Mouse (Mus musculus) embryonic facial prominence, embryonic 15.5 days (tissue): ENCODE data around the gene Plcl1. TPM values are rescaled to one million over a fixed set of nuclear protein-coding genes. Genes with fewer than 3 reads are reported as not detected.
A peak's percentile ranks its signal among the peaks of the same experiment; 100 is the strongest.
"Not testable (repeated sequence)": the region's sequence is repeated elsewhere in the genome, so short reads cannot be mapped to it uniquely, and the experiment has no call there.

Source experiments
- ATAC-seq: fragments of 200-750 bp; cut with Nextera tagmentation; 2 replicates; pipeline ENCODE4 v1.8.0; 2017; ENCODE audit warnings: low read depth, moderate TSS enrichment; ENCODE audit not compliant: insufficient number of reproducible peaks, low FRiP score, low TSS enrichment
- H3K27ac ChIP-seq: fragments of 300-500 bp; sonication (generic); replicated peaks from 2 replicates; pipeline ENCODE4 v1.5.1; 2015; ENCODE audit warnings: mild to moderate bottlenecking, inconsistent platforms
- H3K27me3 ChIP-seq: fragments of 300-500 bp; sonication (generic); 2 replicates; pipeline ENCODE4 v1.6.1; 2015; ENCODE audit warnings: inconsistent platforms
- H3K36me3 ChIP-seq: fragments of 300-500 bp; sonication (generic); 2 replicates; pipeline ENCODE4 v1.6.1; 2015; ENCODE audit warnings: mild to moderate bottlenecking, inconsistent platforms
- H3K4me1 ChIP-seq: fragments of 300-500 bp; sonication (generic); 2 replicates; pipeline ENCODE4 v1.6.1; 2015; ENCODE audit warnings: inconsistent platforms
- H3K4me2 ChIP-seq: fragments of 300-500 bp; sonication (generic); replicated peaks from 2 replicates; pipeline ENCODE4 v1.6.1; 2015; ENCODE audit warnings: mild to moderate bottlenecking, inconsistent platforms
- H3K4me3 ChIP-seq: fragments of 300-500 bp; sonication (generic); replicated peaks from 2 replicates; pipeline ENCODE4 v1.5.1; 2015; ENCODE audit warnings: mild to moderate bottlenecking, inconsistent platforms
- H3K9ac ChIP-seq: fragments of 300-500 bp; sonication (generic); 2 replicates; pipeline ENCODE4 v1.6.1; 2015; ENCODE audit warnings: inconsistent platforms
- H3K9me3 ChIP-seq: fragments of 300-500 bp; sonication (generic); replicated peaks from 2 replicates; pipeline ENCODE4 v1.6.1; 2016; ENCODE audit warnings: inconsistent platforms
- WGBS: fragments of 180-500 bp; shearing (Covaris S2); methylation state at CpG from one replicate; pipeline ENCODE4 v1.1.7; 2015; 5-methylcytosine and 5-hydroxymethylcytosine counted together
- polyA plus RNA-seq: library from polyadenylated mRNA; unstranded; fragments of >200 nt; fragmentation: Nextera tagmentation; extraction: Ambion mirVana; gene quantifications from 2 replicates; pipeline ENCODE4 v1.2.1, GENCODE M21; 2015

Gene Plcl1
- polyA plus RNA-seq, 1 experiment from 2014 or later = 2.2 TPM

DNA sequence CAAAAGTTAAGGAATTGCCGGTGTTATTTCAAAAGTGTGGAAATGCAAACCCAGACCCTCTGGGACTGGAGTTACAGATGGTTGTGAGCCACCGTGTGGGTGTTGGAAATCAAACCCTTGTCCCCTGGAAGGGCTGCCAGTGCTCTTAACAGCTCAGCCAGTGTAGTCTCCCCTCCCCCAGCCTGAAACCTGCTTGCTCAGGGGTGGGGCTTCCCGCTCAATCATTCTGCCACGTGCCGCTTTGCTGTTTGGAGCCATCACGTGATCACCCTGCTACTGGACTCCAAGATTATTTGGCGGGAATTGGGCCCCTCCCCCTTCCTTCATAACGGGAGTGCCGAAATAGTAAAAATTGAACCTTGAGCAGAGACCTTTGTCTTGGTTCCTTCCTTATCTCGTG lies 81.7 kb downstream of the Plcl1 start:
- ATAC-seq, H3K4me2 ChIP-seq, H3K9me3 ChIP-seq, H3K27me3 ChIP-seq, H3K27ac ChIP-seq, H3K4me3 ChIP-seq, H3K36me3 ChIP-seq, H3K4me1 ChIP-seq, H3K9ac ChIP-seq: not testable (repeated sequence)
- WGBS = 78% methylated on average over 10 of the region's 10 CpGs

DNA sequence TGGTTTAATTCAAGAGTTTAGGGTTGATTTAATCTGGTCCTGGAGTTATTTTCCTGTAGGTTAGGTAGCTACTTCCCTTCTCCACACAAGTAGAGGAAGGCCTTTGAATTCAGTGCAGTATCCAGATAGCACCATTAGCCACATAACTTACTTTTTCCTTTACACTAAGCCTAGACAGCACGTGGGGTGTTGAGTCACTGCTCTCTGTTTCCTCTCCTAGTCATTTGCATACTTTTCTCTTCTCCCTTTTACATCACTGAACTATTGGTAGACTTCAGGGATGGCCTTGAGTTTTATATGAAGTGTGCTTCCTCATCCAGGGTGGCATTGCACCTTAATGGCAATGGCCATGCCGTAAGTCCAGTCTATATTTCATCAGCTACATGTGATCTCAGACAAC lies 82.5 kb downstream of the Plcl1 start:
- Histone ChIP-seq H3K4me1 (no peaks in the 10 kb centered on the region), H3K4me2 (no peak overlapping the region), H3K9ac (no peak overlapping the region), H3K9me3 (no peaks in the 10 kb centered on the region), H3K27ac (no peak overlapping the region), H3K27me3 (no peaks in the 10 kb centered on the region), H3K4me3 (no peak overlapping the region), H3K36me3 (no peaks in the 10 kb centered on the region)
- 85% methylated on average over 2 of the region's 2 CpGs for WGBS
- ATAC-seq = no peak

DNA sequence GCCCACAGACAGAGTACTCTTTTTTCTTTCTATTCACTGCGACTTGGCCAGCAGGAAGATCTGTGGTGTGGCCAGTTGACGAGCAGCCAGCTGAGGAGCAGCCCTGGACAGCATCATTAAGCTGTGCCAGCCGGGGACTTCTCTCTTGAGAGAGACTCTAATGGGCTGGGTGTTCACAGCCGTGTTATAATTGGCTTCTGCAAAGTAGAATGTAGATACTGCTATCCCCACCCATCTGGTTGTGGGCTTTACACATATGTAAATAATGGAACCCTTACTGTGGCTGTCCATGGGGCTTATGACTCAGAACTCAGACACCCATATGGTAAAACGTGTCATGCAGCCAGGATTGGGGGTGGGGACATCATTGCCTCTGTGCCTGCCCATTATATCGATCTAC lies 83.6 kb downstream of the Plcl1 start:
- ATAC-seq = no peak
- no peak overlapping the region for H3K9ac ChIP-seq
- no peak overlapping the region for H3K4me2 ChIP-seq
- H3K4me3 ChIP-seq = no peak overlapping the region
- no peaks in the 10 kb centered on the region for H3K27me3 ChIP-seq
- WGBS = 42% methylated on average over 6 of the region's 6 CpGs
- H3K9me3 ChIP-seq = no peaks in the 10 kb centered on the region
- no peaks in the 10 kb centered on the region for H3K4me1 ChIP-seq
- no peaks in the 10 kb centered on the region for H3K36me3 ChIP-seq
- no peak overlapping the region for H3K27ac ChIP-seq

DNA sequence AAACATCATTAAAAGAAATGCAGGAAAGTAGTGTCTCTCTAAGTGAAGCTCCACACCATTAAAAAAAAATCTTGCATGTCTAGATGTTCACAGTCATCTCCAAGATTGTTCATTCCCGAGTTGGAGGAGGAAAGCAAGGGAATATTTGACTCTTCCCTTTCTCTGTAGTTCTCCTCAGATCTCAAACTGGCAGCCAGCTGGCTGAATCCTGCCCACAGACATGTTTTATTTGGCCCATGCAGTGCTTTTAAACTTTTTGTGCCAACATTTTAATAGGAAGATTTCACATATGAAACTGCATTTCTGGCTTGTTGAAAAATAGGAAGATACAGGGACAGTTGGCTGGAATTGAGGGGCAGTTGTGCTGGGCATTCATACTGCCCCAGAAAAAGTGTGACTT lies 94.2 kb downstream of the Plcl1 start:
- 36% methylated on average over 1 of the region's 1 CpGs for WGBS
- Histone ChIP-seq H3K27me3 (no peaks in the 10 kb centered on the region), H3K4me1 (0 out of 2 replicates have a peak, but pooled peaks cover 4% of the 10 kb centered on the region), H3K9me3 (no peaks in the 10 kb centered on the region), H3K27ac (no peak overlapping the region), H3K4me3 (no peak overlapping the region), H3K36me3 (no peaks in the 10 kb centered on the region), H3K9ac (no peak overlapping the region), H3K4me2 (no peak overlapping the region)
- ATAC-seq = no peak

DNA sequence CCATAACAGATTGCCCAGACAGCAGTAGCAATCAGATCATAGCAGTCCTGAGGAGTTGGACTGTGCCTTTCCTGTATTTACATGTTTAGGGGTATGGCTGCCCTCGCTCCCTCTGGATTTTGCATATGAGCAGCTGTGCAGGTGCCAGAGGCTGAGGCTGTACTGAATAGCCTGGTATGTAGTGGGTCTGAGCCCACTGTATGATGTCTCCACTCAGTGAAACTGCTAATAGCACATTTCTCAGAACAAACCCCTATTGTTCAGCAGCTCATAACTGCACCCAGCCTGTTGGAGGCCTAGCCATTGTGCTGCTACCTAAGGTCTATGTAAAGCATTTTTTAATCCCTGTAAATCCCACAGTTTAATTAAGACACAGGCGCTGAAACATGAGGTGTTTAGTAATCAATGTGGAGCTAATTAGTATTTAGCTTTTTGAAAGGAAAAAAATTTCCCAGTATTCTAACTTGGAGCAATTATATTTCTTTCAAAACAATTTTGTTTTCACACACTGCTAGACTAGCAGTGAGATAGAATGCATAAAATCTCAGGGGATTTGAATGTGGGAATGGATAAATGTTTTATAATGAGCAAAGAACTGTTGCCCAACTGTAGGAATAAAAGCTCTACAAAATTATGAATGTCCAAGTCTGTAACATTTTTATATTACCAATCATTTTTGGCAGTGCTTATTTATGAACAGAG lies 95.4 kb downstream of the Plcl1 start:
- no peak overlapping the region for H3K4me3 ChIP-seq
- 0 out of 2 replicates have a peak, but pooled peaks have one; percentile 65 for ATAC-seq
- no peaks in the 10 kb centered on the region for H3K9me3 ChIP-seq
- 73% methylated on average over 2 of the region's 2 CpGs for WGBS
- H3K36me3 ChIP-seq = no peaks in the 10 kb centered on the region
- no peaks in the 10 kb centered on the region for H3K27me3 ChIP-seq
- no peak overlapping the region for H3K9ac ChIP-seq
- no peak overlapping the region for H3K27ac ChIP-seq
- 0 out of 2 replicates have a peak, but pooled peaks cover 4% of the 10 kb centered on the region for H3K4me1 ChIP-seq
- H3K4me2 ChIP-seq = no peak overlapping the region

DNA sequence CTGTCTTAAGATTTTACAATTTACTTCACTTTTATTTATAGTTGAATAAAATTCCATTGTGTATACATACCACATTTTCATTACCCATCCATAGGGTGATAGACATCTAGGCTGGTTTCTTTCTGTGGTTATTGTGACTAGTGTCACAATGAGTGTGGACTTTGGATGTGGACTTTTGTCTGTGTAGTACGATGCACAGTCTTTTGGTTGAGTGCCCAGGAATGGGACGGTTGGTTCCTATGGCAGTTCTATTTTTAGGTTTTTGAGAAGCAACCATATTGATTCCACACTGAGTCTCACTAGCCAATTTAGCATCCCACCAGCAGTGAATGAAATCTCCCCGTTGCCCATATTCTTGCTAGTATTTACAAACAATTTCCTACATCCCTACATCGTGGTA lies 100.1 kb downstream of the Plcl1 start:
- ATAC-seq = no peak
- 67% methylated on average over 4 of the region's 4 CpGs for WGBS

DNA sequence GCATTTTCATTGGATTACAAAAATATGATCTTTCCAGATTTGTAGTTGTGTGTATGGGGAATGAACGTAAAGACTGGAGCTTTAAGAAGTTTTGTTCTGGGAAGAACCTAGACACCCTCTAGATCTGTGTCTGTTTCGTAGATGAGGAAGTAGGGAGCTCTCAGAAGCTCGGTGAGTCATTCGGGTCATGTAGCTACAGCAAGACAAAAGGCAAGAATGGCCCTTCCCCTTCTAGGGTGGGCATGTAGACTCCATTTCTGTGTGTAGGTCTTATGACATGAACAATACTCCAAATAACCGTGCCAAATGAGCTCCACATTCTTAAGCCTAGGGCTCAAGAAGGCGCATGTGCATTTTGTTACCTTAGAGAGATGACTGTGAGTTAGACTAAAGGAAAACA lies 101.3 kb downstream of the Plcl1 start:
- H3K9me3 ChIP-seq = no peaks in the 10 kb centered on the region
- H3K36me3 ChIP-seq = no peaks in the 10 kb centered on the region
- 56% methylated on average over 6 of the region's 6 CpGs for WGBS
- no peak overlapping the region for H3K27ac ChIP-seq
- H3K4me2 ChIP-seq = no peak overlapping the region
- no peak overlapping the region for H3K4me3 ChIP-seq
- ATAC-seq = no peak
- H3K4me1 ChIP-seq = no peaks in the 10 kb centered on the region
- no peak overlapping the region for H3K9ac ChIP-seq
- no peaks in the 10 kb centered on the region for H3K27me3 ChIP-seq

More for the DNA sequence above, 100.1 kb downstream of the Plcl1 start:
- no peak overlapping the region for H3K27ac ChIP-seq
- H3K9ac ChIP-seq = no peak overlapping the region
- H3K27me3 ChIP-seq = no peaks in the 10 kb centered on the region
- H3K9me3 ChIP-seq = no peaks in the 10 kb centered on the region
- H3K36me3 ChIP-seq = no peaks in the 10 kb centered on the region
- H3K4me2 ChIP-seq = no peak overlapping the region
- no peak overlapping the region for H3K4me3 ChIP-seq
- 0 out of 2 replicates have a peak, but pooled peaks cover 3% of the 10 kb centered on the region for H3K4me1 ChIP-seq

DNA sequence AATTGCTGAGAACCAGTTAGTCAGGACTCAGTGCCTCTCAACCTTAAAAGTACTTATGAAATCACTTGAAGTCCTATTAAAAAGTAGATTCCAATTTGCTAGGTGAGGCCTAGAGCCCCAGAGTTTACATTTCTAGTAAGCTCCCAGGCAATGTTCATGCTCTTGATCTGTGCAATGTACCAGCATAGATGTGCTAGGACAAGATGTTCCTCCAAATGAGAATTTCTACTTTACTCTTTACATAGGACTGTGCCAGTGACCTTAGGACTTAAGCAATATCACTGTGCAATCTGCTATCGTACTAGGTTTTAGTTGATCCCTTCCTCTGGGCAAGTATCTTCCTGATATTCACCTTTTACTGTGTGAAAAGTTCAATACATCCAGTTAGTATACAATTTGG lies 103.9 kb downstream of the Plcl1 start:
- Histone ChIP-seq H3K4me2 (no peak overlapping the region), H3K27ac (no peak overlapping the region), H3K27me3 (no peaks in the 10 kb centered on the region), H3K9me3 (no peaks in the 10 kb centered on the region), H3K4me3 (no peak overlapping the region), H3K4me1 (no peaks in the 10 kb centered on the region), H3K36me3 (no peaks in the 10 kb centered on the region), H3K9ac (no peak overlapping the region)
- no peak for ATAC-seq
- whole genome bisulfite sequencing = 86% methylated on average over 1 of the region's 1 CpGs

DNA sequence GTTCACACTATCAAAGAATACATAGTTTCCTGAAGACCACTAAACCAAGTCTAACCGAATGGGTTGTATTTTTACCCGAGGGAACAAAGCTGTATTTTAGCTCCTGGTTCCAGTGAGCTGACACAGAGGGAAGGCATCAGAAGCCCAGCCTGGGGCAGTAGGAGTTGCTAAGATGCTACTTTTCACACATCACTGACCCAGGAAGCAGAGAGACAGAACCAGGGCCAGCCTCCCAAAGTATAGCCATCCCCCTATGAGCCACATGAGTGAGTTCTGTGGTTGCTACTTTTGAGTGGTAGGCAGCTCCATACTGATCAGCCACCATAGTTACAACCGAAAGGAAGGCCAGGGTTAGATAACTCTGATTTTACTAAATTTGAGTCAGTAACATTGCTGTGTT lies 106.4 kb downstream of the Plcl1 start:
- no peaks in the 10 kb centered on the region for H3K4me1 ChIP-seq
- WGBS = 83% methylated on average over 3 of the region's 3 CpGs
- H3K4me3 ChIP-seq = no peak overlapping the region
- no peaks in the 10 kb centered on the region for H3K36me3 ChIP-seq
- H3K9me3 ChIP-seq = no peaks in the 10 kb centered on the region
- no peak for ATAC-seq
- no peak overlapping the region for H3K9ac ChIP-seq
- no peak overlapping the region for H3K4me2 ChIP-seq
- no peak overlapping the region for H3K27ac ChIP-seq
- H3K27me3 ChIP-seq = no peaks in the 10 kb centered on the region

DNA sequence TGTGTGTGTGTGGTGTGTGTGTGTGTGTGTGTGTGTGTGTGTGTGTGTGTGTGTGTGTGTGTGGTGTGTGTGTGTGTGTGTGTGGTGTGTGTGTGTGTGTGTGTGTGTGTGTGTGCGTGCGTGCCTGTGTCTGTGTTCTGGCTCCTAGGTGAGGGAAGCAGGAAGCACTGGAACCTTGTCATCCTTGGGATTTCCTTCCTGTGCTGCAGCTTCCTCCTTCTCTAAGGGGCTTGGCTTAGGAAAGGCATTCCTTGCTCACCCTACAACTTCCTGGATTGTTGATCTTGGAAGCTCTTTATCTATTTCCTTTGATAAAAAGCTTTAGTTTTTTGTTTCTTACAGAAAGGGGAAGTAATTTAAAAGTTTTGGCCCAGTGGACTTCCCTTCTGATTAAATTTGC lies 107.1 kb downstream of the Plcl1 start:
- H3K27ac ChIP-seq, H3K27me3 ChIP-seq, H3K4me3 ChIP-seq, H3K4me2 ChIP-seq, H3K4me1 ChIP-seq, ATAC-seq, H3K9ac ChIP-seq, H3K9me3 ChIP-seq, H3K36me3 ChIP-seq: not testable (repeated sequence)
- WGBS = 90% methylated on average over 2 of the region's 2 CpGs

DNA sequence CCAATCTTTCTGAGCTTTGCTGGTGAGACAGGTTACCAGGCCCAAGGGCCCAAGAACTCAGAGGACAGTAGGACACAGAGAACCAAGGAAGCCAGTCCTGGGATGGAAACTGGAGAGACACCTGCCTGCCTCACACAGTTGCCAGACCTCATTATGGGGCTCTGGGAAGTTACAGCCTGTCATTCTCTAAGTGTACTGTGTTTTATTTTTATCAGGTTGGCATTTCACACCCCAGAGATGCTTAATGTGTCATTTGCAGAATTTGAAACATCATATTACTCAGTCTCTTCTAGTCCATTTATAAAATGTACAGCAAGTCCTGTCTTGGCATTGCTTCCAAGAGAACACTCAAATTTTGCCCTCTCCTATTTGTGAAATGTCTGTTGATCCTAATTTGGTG lies 111.5 kb downstream of the Plcl1 start:
- no peaks in the 10 kb centered on the region for H3K36me3 ChIP-seq
- no peak overlapping the region for H3K27ac ChIP-seq
- H3K27me3 ChIP-seq = no peaks in the 10 kb centered on the region
- no peak overlapping the region for H3K4me2 ChIP-seq
- no peaks in the 10 kb centered on the region for H3K4me1 ChIP-seq
- ATAC-seq = no peak
- no peaks in the 10 kb centered on the region for H3K9me3 ChIP-seq
- H3K9ac ChIP-seq = no peak overlapping the region
- no peak overlapping the region for H3K4me3 ChIP-seq

DNA sequence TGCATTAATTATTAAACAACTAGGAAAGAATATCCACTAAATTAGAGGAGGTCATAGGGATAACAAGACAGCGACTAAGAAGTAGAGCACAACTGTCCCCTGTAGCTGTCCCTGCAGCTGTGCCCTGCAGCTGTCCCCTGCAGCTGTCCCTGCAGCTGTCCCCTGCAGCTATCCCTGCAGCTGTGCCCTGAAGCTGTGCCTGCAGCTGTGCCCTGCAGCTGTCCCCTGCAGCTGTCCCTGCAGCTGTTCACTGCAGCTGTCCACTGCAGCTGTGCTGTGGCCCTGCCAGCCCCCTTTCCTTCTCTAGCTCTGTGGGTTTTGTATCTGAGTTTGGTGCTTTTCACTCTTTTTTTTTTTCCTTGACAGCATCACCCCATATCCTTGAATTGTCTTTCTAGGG lies 118.2 kb downstream of the Plcl1 start:
- Histone ChIP-seq H3K36me3 (no peaks in the 10 kb centered on the region), H3K4me2 (no peak overlapping the region), H3K9ac (no peak overlapping the region), H3K27ac (no peak overlapping the region), H3K4me1 (peaks cover 6% of the 10 kb centered on the region; the same call in 1 of the 2 replicates), H3K27me3 (no peaks in the 10 kb centered on the region), H3K4me3 (no peak overlapping the region), H3K9me3 (no peaks in the 10 kb centered on the region)
- no peak for ATAC-seq
- WGBS = 95% methylated on average over 1 of the region's 1 CpGs
